Mouse (Mus musculus): ENCODE results near the gene Wnt5b. TPM values are rescaled to one million over a fixed set of nuclear protein-coding genes. Genes with fewer than 3 reads are reported as not detected.
"Not testable (repeated sequence)": the region's sequence is repeated elsewhere in the genome, so short reads cannot be mapped to it uniquely, and the experiment has no call there.

Wnt5b gene
- polyA plus RNA-seq, 1 experiment, result 4.0 TPM

DNA sequence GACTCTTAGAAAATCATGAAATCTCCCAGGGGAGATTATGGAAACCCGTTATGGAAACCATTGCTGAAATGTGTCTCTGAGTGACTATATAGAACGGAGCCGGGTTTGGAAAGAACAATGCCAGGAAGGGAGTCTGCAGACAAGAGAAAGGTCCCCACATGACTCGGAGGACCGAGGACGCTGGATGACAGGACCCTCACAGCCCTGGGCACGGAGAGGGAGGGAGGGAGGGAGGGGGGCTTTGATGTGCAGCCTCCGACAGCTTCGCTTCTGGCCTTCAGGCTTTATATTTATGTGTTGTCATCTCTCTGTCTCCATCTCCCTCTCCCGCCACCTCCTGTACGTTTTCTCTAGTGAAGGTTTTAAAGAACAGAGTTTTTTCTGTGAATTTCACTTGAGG, 53.1 kb downstream of the Wnt5b start:
- Histone ChIP-seq H3K4me1 (ENCODE audit: control insufficient read depth, insufficient read depth, low read length) (peaks cover 3% of the 10 kb centered on the region; the same call in 1 of the 2 replicates), H3K27ac (ENCODE audit: insufficient read depth, low read length) (no peak overlapping the region), H3K4me3 (ENCODE audit: insufficient read depth, low read length) (no peak overlapping the region)
- TF ChIP-seq CTCF (IDR thresholded peaks at IDR 0.05; ENCODE audit: borderline replicate concordance, insufficient read depth, low read length) (no peak), POLR2A (IDR thresholded peaks at IDR 0.05; ENCODE audit: low read depth, low read length) (no peak)

DNA sequence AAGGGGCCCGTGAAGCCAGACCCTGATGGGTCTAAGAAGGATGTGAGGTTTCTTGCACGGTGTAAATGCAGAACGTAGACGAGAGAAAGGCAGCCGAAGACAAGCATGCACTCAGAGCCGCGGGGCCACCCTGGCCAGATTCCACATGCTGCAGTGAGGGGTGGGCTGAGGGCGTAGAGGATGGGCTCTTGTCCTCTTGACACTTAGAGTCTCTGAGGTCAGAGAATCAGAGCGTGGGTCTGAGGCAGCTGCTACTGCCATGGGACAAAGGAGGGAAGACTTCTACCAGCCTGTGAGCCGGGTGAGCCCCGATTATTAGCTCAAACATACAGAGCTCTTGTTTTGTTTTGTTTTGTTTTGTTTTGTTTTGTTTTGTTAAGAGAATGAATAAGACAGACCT, 53.6 kb downstream of the Wnt5b start:
- Histone ChIP-seq H3K4me3 (ENCODE audit: insufficient read depth, low read length) (no peak overlapping the region), H3K27ac (ENCODE audit: insufficient read depth, low read length) (no peak overlapping the region), H3K4me1 (ENCODE audit: control insufficient read depth, insufficient read depth, low read length) (peaks cover 4% of the 10 kb centered on the region; the same call in 1 of the 2 replicates)
- no peak for TF ChIP-seq POLR2A (IDR thresholded peaks at IDR 0.05; ENCODE audit: low read depth, low read length)
- no peak for TF ChIP-seq CTCF (IDR thresholded peaks at IDR 0.05; ENCODE audit: borderline replicate concordance, insufficient read depth, low read length)

DNA sequence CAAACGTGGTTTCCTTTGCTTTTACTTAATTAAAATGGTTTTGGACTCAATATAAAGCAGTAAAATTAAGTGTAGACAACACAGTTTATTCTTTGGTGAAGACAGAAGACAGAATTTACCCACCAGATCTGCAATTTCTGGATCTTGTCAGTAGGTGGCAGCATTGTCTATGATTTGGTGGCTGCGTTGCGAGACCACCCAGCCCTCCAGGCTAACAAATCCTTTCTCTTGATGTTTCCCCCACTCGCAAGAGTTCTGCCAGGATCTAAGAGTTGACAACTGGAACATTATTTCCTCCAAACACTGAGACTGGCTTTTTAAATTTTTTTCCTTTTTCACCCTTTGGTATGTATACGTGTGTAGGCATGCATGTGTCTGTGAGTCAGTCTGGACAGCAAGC, 54.4 kb downstream of the Wnt5b start:
- no peak for TF ChIP-seq POLR2A (IDR thresholded peaks at IDR 0.05; ENCODE audit: low read depth, low read length)
- TF ChIP-seq CTCF (IDR thresholded peaks at IDR 0.05; ENCODE audit: borderline replicate concordance, insufficient read depth, low read length), result peak; percentile 50; the same call in 1 of the 2 replicates
- Histone ChIP-seq H3K27ac (ENCODE audit: insufficient read depth, low read length) (no peak overlapping the region), H3K4me3 (ENCODE audit: insufficient read depth, low read length) (no peak overlapping the region), H3K4me1 (ENCODE audit: control insufficient read depth, insufficient read depth, low read length) (peaks cover 4% of the 10 kb centered on the region; the same call in 1 of the 2 replicates)

DNA sequence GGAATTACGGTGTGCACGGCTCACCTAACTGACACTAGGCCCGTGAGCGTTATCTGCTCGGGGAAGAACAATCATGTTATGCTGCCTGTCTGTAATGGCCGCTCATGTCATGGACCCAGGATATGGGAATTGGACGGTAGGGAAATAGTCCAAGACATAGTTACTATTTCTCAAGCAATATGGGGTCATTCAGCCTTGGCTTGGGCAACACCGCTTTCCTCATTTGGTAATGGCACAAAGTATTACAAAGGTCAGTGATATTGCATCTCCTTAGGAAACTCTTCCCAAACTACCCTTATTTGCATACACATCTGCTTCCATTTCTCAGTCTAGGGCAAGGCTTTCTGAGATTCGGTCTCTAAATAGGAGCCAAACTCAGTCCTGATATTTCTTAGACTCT, 56.5 kb downstream of the Wnt5b start:
- TF ChIP-seq POLR2A (IDR thresholded peaks at IDR 0.05; ENCODE audit: low read depth, low read length), result no peak
- peaks cover 7% of the 10 kb centered on the region; the same call in 1 of the 2 replicates for H3K4me1 ChIP-seq (ENCODE audit: control insufficient read depth, insufficient read depth, low read length)
- no peak overlapping the region for H3K27ac ChIP-seq (ENCODE audit: insufficient read depth, low read length)
- no peak overlapping the region for H3K4me3 ChIP-seq (ENCODE audit: insufficient read depth, low read length)

DNA sequence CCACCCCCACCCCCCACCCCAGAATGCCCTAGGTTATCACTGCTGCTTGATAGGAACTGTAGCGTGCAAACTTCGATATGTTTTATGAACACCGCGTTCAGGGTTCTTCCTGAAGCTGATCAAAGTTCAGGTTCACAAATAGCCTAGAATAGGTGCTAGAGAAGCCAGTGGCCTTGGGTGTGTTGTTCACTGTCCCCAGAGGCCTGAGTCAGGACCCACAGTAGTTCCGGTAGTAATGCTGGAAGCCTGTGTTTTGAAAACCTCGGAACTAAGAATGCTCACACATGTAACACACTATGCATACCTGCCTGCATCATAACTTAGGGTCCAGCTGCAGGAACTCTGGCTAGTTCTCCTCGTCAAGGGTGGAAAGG, 57.1 kb downstream of the Wnt5b start:
- TF ChIP-seq POLR2A (IDR thresholded peaks at IDR 0.05; ENCODE audit: low read depth, low read length) (no peak), CTCF (IDR thresholded peaks at IDR 0.05; ENCODE audit: borderline replicate concordance, insufficient read depth, low read length) (no peak)
- Histone ChIP-seq H3K27ac (ENCODE audit: insufficient read depth, low read length) (no peak overlapping the region), H3K4me1 (ENCODE audit: control insufficient read depth, insufficient read depth, low read length) (peaks cover 7% of the 10 kb centered on the region; the same call in 1 of the 2 replicates), H3K4me3 (ENCODE audit: insufficient read depth, low read length) (no peak overlapping the region)

DNA sequence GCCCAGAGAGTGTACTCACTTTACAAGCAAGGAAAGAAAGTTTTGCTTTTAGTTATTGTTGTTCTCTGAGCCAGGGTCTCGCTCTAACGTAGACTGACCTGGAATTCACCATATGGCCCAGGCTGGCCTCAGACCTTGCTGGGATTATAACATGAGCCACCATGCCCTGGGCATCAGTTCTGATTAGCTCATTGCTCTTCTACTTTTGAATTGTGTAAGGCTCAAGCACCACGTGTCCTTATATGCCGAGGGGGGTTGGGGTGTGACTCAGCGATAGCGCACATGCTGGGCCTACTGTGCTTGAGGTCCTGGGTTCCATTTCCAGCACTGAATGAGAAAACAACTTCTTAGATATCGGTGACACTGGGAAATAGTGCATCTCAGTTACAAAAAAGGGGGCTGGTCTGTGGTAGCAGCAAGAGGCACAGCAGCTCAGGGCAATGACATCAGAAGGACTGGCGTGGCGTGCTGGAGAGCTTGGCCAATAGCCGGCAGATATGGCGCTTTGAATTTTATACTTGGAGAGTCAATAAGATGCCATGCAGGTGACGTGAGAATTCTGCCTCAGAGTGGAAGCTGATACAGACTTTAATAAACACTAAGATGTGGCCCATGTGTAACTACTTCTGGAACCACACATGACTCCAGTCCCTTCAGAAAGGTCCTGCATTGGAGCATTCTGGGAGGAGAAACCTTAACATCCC, 57.6 kb downstream of the Wnt5b start:
- Histone ChIP-seq H3K4me1 (ENCODE audit: control insufficient read depth, insufficient read depth, low read length) (peaks cover 7% of the 10 kb centered on the region; the same call in 1 of the 2 replicates), H3K27ac (ENCODE audit: insufficient read depth, low read length) (no peak overlapping the region), H3K4me3 (ENCODE audit: insufficient read depth, low read length) (no peak overlapping the region)
- TF ChIP-seq POLR2A (IDR thresholded peaks at IDR 0.05; ENCODE audit: low read depth, low read length), result no peak
- TF ChIP-seq CTCF (IDR thresholded peaks at IDR 0.05; ENCODE audit: borderline replicate concordance, insufficient read depth, low read length), result no peak

DNA sequence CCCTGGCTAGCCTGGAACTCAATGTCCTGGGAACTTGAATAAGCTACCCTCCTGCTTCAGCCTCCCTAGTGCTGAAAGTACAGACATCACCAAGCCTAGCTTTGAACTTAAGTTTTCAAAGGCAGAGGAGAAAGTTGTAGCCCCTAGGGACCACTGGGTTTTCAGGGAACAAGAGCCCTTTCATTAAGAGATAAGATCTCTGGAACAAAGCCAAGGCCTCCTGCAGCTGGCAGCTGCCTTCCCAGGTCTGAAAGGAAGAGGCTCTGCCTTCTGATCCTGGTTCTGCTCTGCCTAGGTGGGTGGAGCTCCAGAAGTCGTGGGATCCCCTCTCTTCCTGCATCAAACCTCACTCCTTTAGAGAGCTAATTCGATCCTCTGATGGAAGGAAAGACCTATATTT, 58.7 kb downstream of the Wnt5b start:
- H3K27ac ChIP-seq (ENCODE audit: insufficient read depth, low read length), result no peak overlapping the region
- TF ChIP-seq CTCF (IDR thresholded peaks at IDR 0.05; ENCODE audit: borderline replicate concordance, insufficient read depth, low read length), result no peak
- TF ChIP-seq POLR2A (IDR thresholded peaks at IDR 0.05; ENCODE audit: low read depth, low read length), result no peak
- peaks cover 7% of the 10 kb centered on the region; the same call in 1 of the 2 replicates for H3K4me1 ChIP-seq (ENCODE audit: control insufficient read depth, insufficient read depth, low read length)

DNA sequence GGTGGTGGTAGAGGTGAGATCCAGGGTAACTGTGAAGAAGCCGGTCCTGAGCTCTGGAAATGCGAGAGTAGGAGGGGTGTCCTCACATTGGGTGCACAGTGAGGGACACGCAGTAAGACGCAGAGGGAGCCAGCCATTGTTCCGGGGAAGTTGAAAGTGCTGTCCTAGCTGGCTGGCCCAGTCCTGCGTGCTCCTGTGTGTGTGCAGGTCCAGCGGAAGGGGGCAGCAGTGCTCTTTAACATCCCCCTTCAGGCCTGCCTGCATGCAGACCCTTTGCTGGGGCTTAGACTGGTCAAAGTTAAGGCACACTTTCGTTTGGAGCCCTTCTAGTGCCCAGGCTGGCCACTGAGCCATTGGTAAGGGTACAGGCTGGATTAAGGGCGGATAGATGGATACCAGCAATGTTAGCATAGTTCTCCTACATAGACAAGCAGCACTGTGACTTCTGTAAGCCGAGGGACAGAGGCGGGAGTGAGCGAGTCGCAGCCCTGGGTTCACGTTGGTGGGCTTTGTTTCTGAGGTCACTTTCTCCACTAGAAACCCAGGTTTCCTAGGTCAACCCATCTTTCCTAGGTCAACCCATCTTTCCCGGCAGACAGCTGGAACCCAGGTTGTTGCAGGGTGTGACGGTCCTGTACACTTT, 61.1 kb downstream of the Wnt5b start:
- Histone ChIP-seq H3K4me3 (ENCODE audit: insufficient read depth, low read length) (peak overlapping the region; percentile 33), H3K27ac (ENCODE audit: insufficient read depth, low read length) (no peak overlapping the region), H3K4me1 (ENCODE audit: control insufficient read depth, insufficient read depth, low read length) (peaks cover 8% of the 10 kb centered on the region)
- no peak for TF ChIP-seq POLR2A (IDR thresholded peaks at IDR 0.05; ENCODE audit: low read depth, low read length)
- peak; percentile 86 for TF ChIP-seq CTCF (IDR thresholded peaks at IDR 0.05; ENCODE audit: borderline replicate concordance, insufficient read depth, low read length)

More for the DNA sequence above, 58.7 kb downstream of the Wnt5b start:
- no peak overlapping the region for H3K4me3 ChIP-seq (ENCODE audit: insufficient read depth, low read length)

DNA sequence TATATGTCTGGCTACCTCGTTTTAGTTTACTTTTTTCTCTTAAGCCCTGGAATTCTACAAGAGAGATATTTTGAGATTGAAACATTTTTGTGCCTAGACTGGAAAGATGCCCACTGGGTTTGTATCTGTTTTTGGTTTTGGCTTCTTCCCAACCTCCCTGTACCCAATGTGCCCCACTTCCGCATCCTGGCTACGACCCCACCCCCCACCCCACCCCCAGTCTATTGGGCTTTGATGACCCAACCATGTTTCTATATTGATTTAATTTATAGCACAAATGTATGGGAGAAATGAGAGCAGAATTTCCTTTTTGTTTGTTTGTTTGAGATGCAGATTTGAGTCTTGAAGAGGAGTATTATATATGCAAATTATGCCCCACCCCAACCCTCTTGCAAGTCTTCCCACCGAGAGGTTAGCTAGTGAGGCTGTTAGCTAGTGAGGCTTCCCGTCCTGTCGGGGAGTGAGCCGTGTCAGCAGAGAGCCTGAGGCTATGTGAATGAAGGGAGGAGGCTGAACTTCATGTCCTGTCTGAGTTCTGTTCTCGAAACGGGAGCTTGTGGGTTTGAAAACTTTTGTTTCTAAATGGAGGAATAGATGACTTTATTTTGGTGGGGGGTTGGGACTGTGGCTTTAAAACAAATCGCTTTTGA, 62.3 kb downstream of the Wnt5b start:
- H3K27ac ChIP-seq (ENCODE audit: insufficient read depth, low read length), result not testable (repeated sequence)
- H3K4me3 ChIP-seq (ENCODE audit: insufficient read depth, low read length), result peak overlapping the region; percentile 69
- peaks cover 14% of the 10 kb centered on the region for H3K4me1 ChIP-seq (ENCODE audit: control insufficient read depth, insufficient read depth, low read length)
- peak; percentile 32; the same call in 1 of the 2 replicates for TF ChIP-seq POLR2A (IDR thresholded peaks at IDR 0.05; ENCODE audit: low read depth, low read length)

Measured in embryonic fibroblast, embryonic 13.5 days (primary cell).